Mouse (Mus musculus): ENCODE data around the gene Lzts3. TPM values are rescaled to one million over a fixed set of nuclear protein-coding genes. Genes with fewer than 3 reads are reported as not detected.

Lzts3 gene
- polyA plus RNA-seq, 1 experiment: 13.3 TPM

DNA sequence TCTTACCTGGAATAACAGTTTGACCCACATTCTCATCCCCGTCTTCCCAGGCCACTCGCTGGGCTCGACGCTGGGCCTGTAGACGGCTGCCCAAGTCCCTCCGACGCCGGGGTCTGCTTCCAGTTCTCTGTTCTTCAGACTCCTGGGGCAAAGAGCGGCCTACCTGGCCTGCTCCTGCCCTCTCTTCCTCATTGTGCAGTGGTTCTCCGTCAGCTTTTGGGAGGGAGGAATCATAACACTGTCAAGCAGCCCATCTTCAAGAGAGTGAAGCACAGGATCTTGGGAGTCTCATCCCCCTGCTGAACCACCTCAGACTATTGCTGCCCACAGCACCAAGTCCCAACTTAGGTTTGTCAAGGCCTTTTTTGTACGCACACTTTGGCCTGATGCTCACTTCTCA lies 20.7 kb upstream of the Lzts3 start:
- TF ChIP-seq CEBPB (IDR thresholded peaks at IDR 0.05; ENCODE audit: insufficient read depth, poor library complexity, severe bottlenecking) (no peak), MAX (IDR thresholded peaks at IDR 0.05; ENCODE audit: low read depth) (no peak), POLR2A (IDR thresholded peaks at IDR 0.05; ENCODE audit: insufficient read length, low read depth) (no peak), REST (IDR thresholded peaks at IDR 0.05; ENCODE audit: insufficient read depth, insufficient read length) (no peak), E2F4 (IDR thresholded peaks at IDR 0.05; ENCODE audit: insufficient read depth) (no peak), USF1 (IDR thresholded peaks at IDR 0.05; ENCODE audit: low read depth) (no peak), MYOD1 (IDR thresholded peaks at IDR 0.05; ENCODE audit: control insufficient read depth in 1 of 3, insufficient read length in 2 of 3, low read depth in 2 of 3) (no peak), TCF12 (IDR thresholded peaks at IDR 0.05; ENCODE audit: insufficient read depth, poor library complexity, severe bottlenecking) (no peak), MYOG (IDR thresholded peaks at IDR 0.05; ENCODE audit: control insufficient read depth in 1 of 3, insufficient read depth in 1 of 3, insufficient read length in 2 of 3, low read depth in 2 of 3) (no peak), POLR2AphosphoS2 (IDR thresholded peaks at IDR 0.05; ENCODE audit: insufficient read length, low read depth) (no peak), TCF3 (IDR thresholded peaks at IDR 0.05; ENCODE audit: insufficient read length, low read depth) (no peak), SRF (IDR thresholded peaks at IDR 0.05; ENCODE audit: control insufficient read depth, insufficient read length, low read depth) (no peak)
- Histone ChIP-seq H3K79me2 (ENCODE audit: control insufficient read depth, insufficient read depth) (peaks cover 21% of the 10 kb centered on the region), H3K4me3 (peak overlapping the region; percentile 34), H3K27me3 (ENCODE audit: control insufficient read depth, insufficient read depth, insufficient read length) (no peaks in the 10 kb centered on the region), H3ac (ENCODE audit: control insufficient read depth, insufficient read length) (no peak overlapping the region), H3K36me3 (ENCODE audit: control insufficient read depth, insufficient read depth) (peaks cover 23% of the 10 kb centered on the region), H3K4me2 (ENCODE audit: low read depth) (peak overlapping the region; percentile 96)

DNA sequence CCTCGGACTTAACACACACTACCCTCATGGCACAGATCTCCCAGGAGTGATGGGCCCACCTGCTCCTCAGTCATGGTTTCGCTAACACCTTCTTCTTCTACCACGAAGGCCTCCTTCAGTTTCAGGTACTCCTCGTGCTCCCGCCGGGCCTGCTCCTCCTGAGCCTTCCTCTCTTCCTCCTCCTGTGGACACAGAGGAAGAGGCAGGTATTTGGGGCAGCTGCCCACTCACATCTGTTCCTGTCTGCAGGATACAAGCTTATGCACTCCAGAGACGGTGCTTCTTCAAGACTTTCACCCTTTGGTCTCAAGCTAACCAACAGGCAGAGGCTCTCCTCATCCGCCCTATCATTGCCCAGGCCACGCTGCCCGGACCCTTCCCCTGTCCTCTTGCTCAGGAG lies 15.9 kb upstream of the Lzts3 start:
- Histone ChIP-seq H3K27me3 (ENCODE audit: control insufficient read depth, insufficient read depth, insufficient read length) (no peaks in the 10 kb centered on the region), H3K36me3 (ENCODE audit: control insufficient read depth, insufficient read depth) (peaks cover 51% of the 10 kb centered on the region), H3K4me3 (no peak overlapping the region), H3K79me2 (ENCODE audit: control insufficient read depth, insufficient read depth) (peaks cover 10% of the 10 kb centered on the region), H3ac (ENCODE audit: control insufficient read depth, insufficient read length) (no peak overlapping the region), H3K4me2 (ENCODE audit: low read depth) (no peak overlapping the region)
- no peak for TF ChIP-seq E2F4 (IDR thresholded peaks at IDR 0.05; ENCODE audit: insufficient read depth)
- TF ChIP-seq MAX (IDR thresholded peaks at IDR 0.05; ENCODE audit: low read depth): no peak
- TF ChIP-seq MYOD1 (IDR thresholded peaks at IDR 0.05; ENCODE audit: control insufficient read depth in 1 of 3, insufficient read length in 2 of 3, low read depth in 2 of 3): no peak
- no peak for TF ChIP-seq MYOG (IDR thresholded peaks at IDR 0.05; ENCODE audit: control insufficient read depth in 1 of 3, insufficient read depth in 1 of 3, insufficient read length in 2 of 3, low read depth in 2 of 3)
- TF ChIP-seq USF1 (IDR thresholded peaks at IDR 0.05; ENCODE audit: low read depth): no peak
- TF ChIP-seq REST (IDR thresholded peaks at IDR 0.05; ENCODE audit: insufficient read depth, insufficient read length): no peak
- no peak for TF ChIP-seq POLR2A (IDR thresholded peaks at IDR 0.05; ENCODE audit: insufficient read length, low read depth)
- no peak for TF ChIP-seq TCF3 (IDR thresholded peaks at IDR 0.05; ENCODE audit: insufficient read length, low read depth)
- TF ChIP-seq SRF (IDR thresholded peaks at IDR 0.05; ENCODE audit: control insufficient read depth, insufficient read length, low read depth): no peak
- no peak for TF ChIP-seq TCF12 (IDR thresholded peaks at IDR 0.05; ENCODE audit: insufficient read depth, poor library complexity, severe bottlenecking)
- no peak for TF ChIP-seq CEBPB (IDR thresholded peaks at IDR 0.05; ENCODE audit: insufficient read depth, poor library complexity, severe bottlenecking)
- TF ChIP-seq POLR2AphosphoS2 (IDR thresholded peaks at IDR 0.05; ENCODE audit: insufficient read length, low read depth): no peak

DNA sequence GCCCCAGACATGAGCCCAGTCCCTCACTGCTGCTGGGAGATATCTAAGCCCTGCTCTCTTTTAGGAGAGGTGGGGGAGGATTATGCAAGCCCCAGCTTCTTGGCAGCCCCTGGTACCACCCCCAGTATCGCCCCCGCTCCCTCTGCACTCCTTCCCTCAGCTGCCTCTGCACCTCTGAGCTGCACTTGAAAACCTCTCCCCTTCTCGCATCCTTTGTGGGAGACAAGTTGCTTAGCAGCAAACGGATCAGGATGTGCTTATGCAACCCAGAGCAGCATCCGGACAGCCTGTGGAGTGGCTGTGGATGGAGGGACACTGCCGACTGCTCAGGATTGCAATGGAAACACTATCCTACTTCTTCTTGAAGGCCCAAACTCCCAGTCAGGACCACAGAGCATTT lies 14.9 kb upstream of the Lzts3 start:
- H3K36me3 ChIP-seq (ENCODE audit: control insufficient read depth, insufficient read depth): peaks cover 49% of the 10 kb centered on the region
- H3K4me2 ChIP-seq (ENCODE audit: low read depth): no peak overlapping the region
- no peak overlapping the region for H3ac ChIP-seq (ENCODE audit: control insufficient read depth, insufficient read length)
- H3K79me2 ChIP-seq (ENCODE audit: control insufficient read depth, insufficient read depth): peaks cover under 1% of the 10 kb centered on the region
- TF ChIP-seq TCF12 (IDR thresholded peaks at IDR 0.05; ENCODE audit: insufficient read depth, poor library complexity, severe bottlenecking) (no peak), E2F4 (IDR thresholded peaks at IDR 0.05; ENCODE audit: insufficient read depth) (no peak), CEBPB (IDR thresholded peaks at IDR 0.05; ENCODE audit: insufficient read depth, poor library complexity, severe bottlenecking) (no peak), POLR2A (IDR thresholded peaks at IDR 0.05; ENCODE audit: insufficient read length, low read depth) (no peak), USF1 (IDR thresholded peaks at IDR 0.05; ENCODE audit: low read depth) (no peak), SRF (IDR thresholded peaks at IDR 0.05; ENCODE audit: control insufficient read depth, insufficient read length, low read depth) (no peak), POLR2AphosphoS2 (IDR thresholded peaks at IDR 0.05; ENCODE audit: insufficient read length, low read depth) (no peak), MYOD1 (IDR thresholded peaks at IDR 0.05; ENCODE audit: control insufficient read depth in 1 of 3, insufficient read length in 2 of 3, low read depth in 2 of 3) (no peak), TCF3 (IDR thresholded peaks at IDR 0.05; ENCODE audit: insufficient read length, low read depth) (no peak), MYOG (IDR thresholded peaks at IDR 0.05; ENCODE audit: control insufficient read depth in 1 of 3, insufficient read depth in 1 of 3, insufficient read length in 2 of 3, low read depth in 2 of 3) (no peak), REST (IDR thresholded peaks at IDR 0.05; ENCODE audit: insufficient read depth, insufficient read length) (no peak), MAX (IDR thresholded peaks at IDR 0.05; ENCODE audit: low read depth) (no peak)
- no peak overlapping the region for H3K4me3 ChIP-seq
- no peaks in the 10 kb centered on the region for H3K27me3 ChIP-seq (ENCODE audit: control insufficient read depth, insufficient read depth, insufficient read length)

DNA sequence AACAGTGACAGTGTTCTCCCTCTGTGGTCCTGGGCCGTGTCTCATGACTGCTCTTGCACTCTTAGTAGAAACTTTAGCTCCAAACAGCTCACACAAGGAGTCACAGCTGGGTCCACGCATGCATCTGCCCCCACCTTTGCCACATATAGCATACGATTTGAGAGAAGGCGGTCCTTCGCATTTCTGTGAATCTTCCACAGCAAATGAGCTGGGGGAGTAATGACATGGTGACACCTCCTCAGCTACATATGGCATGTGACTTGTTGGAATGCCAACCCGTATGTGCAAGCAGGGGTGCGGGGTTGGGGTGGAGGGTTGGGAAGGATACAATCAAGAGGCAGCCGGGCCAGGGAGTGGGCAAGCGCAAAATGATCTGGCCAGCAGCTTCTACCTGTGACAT lies 13.9 kb upstream of the Lzts3 start:
- H3ac ChIP-seq (ENCODE audit: control insufficient read depth, insufficient read length): no peak overlapping the region
- H3K4me2 ChIP-seq (ENCODE audit: low read depth): no peak overlapping the region
- H3K27me3 ChIP-seq (ENCODE audit: control insufficient read depth, insufficient read depth, insufficient read length): no peaks in the 10 kb centered on the region
- H3K4me3 ChIP-seq: no peak overlapping the region
- H3K79me2 ChIP-seq (ENCODE audit: control insufficient read depth, insufficient read depth): no peaks in the 10 kb centered on the region
- no peak for TF ChIP-seq MYOG (IDR thresholded peaks at IDR 0.05; ENCODE audit: control insufficient read depth in 1 of 3, insufficient read depth in 1 of 3, insufficient read length in 2 of 3, low read depth in 2 of 3)
- no peak for TF ChIP-seq TCF3 (IDR thresholded peaks at IDR 0.05; ENCODE audit: insufficient read length, low read depth)
- TF ChIP-seq MAX (IDR thresholded peaks at IDR 0.05; ENCODE audit: low read depth): no peak
- no peak for TF ChIP-seq POLR2A (IDR thresholded peaks at IDR 0.05; ENCODE audit: insufficient read length, low read depth)
- no peak for TF ChIP-seq TCF12 (IDR thresholded peaks at IDR 0.05; ENCODE audit: insufficient read depth, poor library complexity, severe bottlenecking)
- TF ChIP-seq USF1 (IDR thresholded peaks at IDR 0.05; ENCODE audit: low read depth): no peak
- no peak for TF ChIP-seq REST (IDR thresholded peaks at IDR 0.05; ENCODE audit: insufficient read depth, insufficient read length)
- no peak for TF ChIP-seq CEBPB (IDR thresholded peaks at IDR 0.05; ENCODE audit: insufficient read depth, poor library complexity, severe bottlenecking)
- no peak for TF ChIP-seq SRF (IDR thresholded peaks at IDR 0.05; ENCODE audit: control insufficient read depth, insufficient read length, low read depth)
- TF ChIP-seq MYOD1 (IDR thresholded peaks at IDR 0.05; ENCODE audit: control insufficient read depth in 1 of 3, insufficient read length in 2 of 3, low read depth in 2 of 3): no peak
- TF ChIP-seq POLR2AphosphoS2 (IDR thresholded peaks at IDR 0.05; ENCODE audit: insufficient read length, low read depth): no peak
- no peak for TF ChIP-seq E2F4 (IDR thresholded peaks at IDR 0.05; ENCODE audit: insufficient read depth)
- H3K36me3 ChIP-seq (ENCODE audit: control insufficient read depth, insufficient read depth): peaks cover 40% of the 10 kb centered on the region

All from myocyte (in vitro differentiated cells).